Mouse (Mus musculus) liver, embryonic 15.5 days (tissue): ENCODE measurements around the gene Lce1i. TPM values are rescaled to one million over a fixed set of nuclear protein-coding genes. Genes with fewer than 3 reads are reported as not detected.

Experiments used
- polyA plus RNA-seq: library from polyadenylated mRNA; unstranded; fragments of >200 nt; fragmentation: Nextera tagmentation; extraction: Ambion mirVana; gene quantifications from 2 replicates; pipeline ENCODE4 v1.2.1, GENCODE M21; 2015

Gene Lce1i
- polyA plus RNA-seq, 1 experiment from 2014 or later: not detected

Other genes starting within 250 kb of the Lce1i start
- not detected in 2 replicates for gene 2310046K23Rik, start 244.4 kb downstream of the Lce1i start, polyA plus RNA-seq
- 0.08 TPM in 1 of 2 replicates, not detected in the other for gene Ivl, start 205.2 kb downstream of the Lce1i start, polyA plus RNA-seq
- gene Smcp, start 189.9 kb downstream of the Lce1i start, polyA plus RNA-seq: not detected in 2 replicates
- gene 2210017I01Rik, start 171.4 kb downstream of the Lce1i start, polyA plus RNA-seq: not detected in 2 replicates
- gene Lce6a, start 157.2 kb downstream of the Lce1i start, polyA plus RNA-seq: 0.15 TPM in 1 of 2 replicates, not detected in the other
- gene Lce1a1, start 130.6 kb downstream of the Lce1i start, polyA plus RNA-seq: not detected in 2 replicates
- gene Lce1b, start 122.0 kb downstream of the Lce1i start, polyA plus RNA-seq: not detected in 2 replicates
- not detected in 2 replicates for gene Lce1a2, start 108.6 kb downstream of the Lce1i start, polyA plus RNA-seq
- gene Lce1c, start 99.7 kb downstream of the Lce1i start, polyA plus RNA-seq: not detected in 2 replicates
- gene Lce1d, start 91.7 kb downstream of the Lce1i start, polyA plus RNA-seq: not detected in 2 replicates
- gene Lce1e, start 69.8 kb downstream of the Lce1i start, polyA plus RNA-seq: not detected in 2 replicates
- gene Lce1f, start 58.5 kb downstream of the Lce1i start, polyA plus RNA-seq: not detected in 2 replicates
- not detected in 2 replicates for gene Gm38119, start 39.8 kb downstream of the Lce1i start, polyA plus RNA-seq
- gene Lce1g, start 26.6 kb downstream of the Lce1i start, polyA plus RNA-seq: not detected in 2 replicates
- not detected in 2 replicates for gene Lce1h, start 13.8 kb downstream of the Lce1i start, polyA plus RNA-seq
- gene Lce1j, start 11.6 kb upstream of the Lce1i start, polyA plus RNA-seq: not detected in 2 replicates
- gene Lce1k, start 29.0 kb upstream of the Lce1i start, polyA plus RNA-seq: not detected in 2 replicates
- not detected in 2 replicates for gene Kprp, start 48.3 kb upstream of the Lce1i start, polyA plus RNA-seq
- gene Lce1l, start 72.4 kb upstream of the Lce1i start, polyA plus RNA-seq: not detected in 2 replicates
- not detected in 2 replicates for gene 2310050C09Rik, start 91.3 kb upstream of the Lce1i start, polyA plus RNA-seq
- gene Lce3a, start 147.3 kb upstream of the Lce1i start, polyA plus RNA-seq: not detected in 2 replicates
- not detected in 2 replicates for gene Lce3b, start 154.1 kb upstream of the Lce1i start, polyA plus RNA-seq
- gene Lce3c, start 165.6 kb upstream of the Lce1i start, polyA plus RNA-seq: not detected in 2 replicates
- not detected in 2 replicates for gene Lce3d, start 178.5 kb upstream of the Lce1i start, polyA plus RNA-seq
- not detected in 2 replicates for gene Lce3e, start 188.2 kb upstream of the Lce1i start, polyA plus RNA-seq
- not detected in 2 replicates for gene Lce3f, start 213.3 kb upstream of the Lce1i start, polyA plus RNA-seq
- not detected in 2 replicates for gene Crct1, start 236.8 kb upstream of the Lce1i start, polyA plus RNA-seq
- not detected in 2 replicates for gene Lce1m, start 240.2 kb upstream of the Lce1i start, polyA plus RNA-seq